Mouse (Mus musculus) heart, embryonic 14.5 days (tissue): ENCODE data around the gene Inpp4b. TPM values are rescaled to one million over a fixed set of nuclear protein-coding genes. Genes with fewer than 3 reads are reported as not detected.

Experiments used
- ATAC-seq: fragments of 200-750 bp; cut with Nextera tagmentation; 2 replicates; pipeline ENCODE4 v1.8.0; 2017; ENCODE audit warnings: low read depth, moderate TSS enrichment; ENCODE audit not compliant: insufficient number of reproducible peaks, insufficient read depth, low FRiP score
- H3K27ac ChIP-seq, 2 experiments: fragments of 200-500 bp in 1 of 2; fragments of 300-500 bp in 1 of 2; sonication (generic) in 1 of 2; replicated peaks in 1 of 2; 2 replicates each; pipeline ENCODE4 v1.5.1; 2012 to 2014; ENCODE audit warnings: low read depth in 2 of 2, low read length in 2 of 2, control low read depth in 1 of 2, mild to moderate bottlenecking in 1 of 2, mixed read lengths in 1 of 2; ENCODE audit not compliant: control insufficient read depth in 1 of 2, insufficient read depth in 1 of 2
- H3K27me3 ChIP-seq: fragments of 300-500 bp; sonication (generic); 2 replicates; pipeline ENCODE4 v1.6.1; 2014; ENCODE audit warnings: mild to moderate bottlenecking, low read length, control low read depth; ENCODE audit not compliant: control insufficient read depth, insufficient read depth
- H3K36me3 ChIP-seq: fragments of 300-500 bp; sonication (generic); 2 replicates; pipeline ENCODE4 v1.6.1; 2014; ENCODE audit warnings: mild to moderate bottlenecking, control low read depth, low read length, mixed read lengths; ENCODE audit not compliant: control insufficient read depth, insufficient read depth
- H3K4me1 ChIP-seq, 2 experiments: fragments of 200-500 bp in 1 of 2; fragments of 300-500 bp in 1 of 2; sonication (generic) in 1 of 2; 2 replicates each; pipeline ENCODE4 v1.6.1; 2012 to 2014; ENCODE audit warnings: low read length in 2 of 2, control low read depth in 1 of 2, mixed read lengths in 1 of 2; ENCODE audit not compliant: control insufficient read depth in 2 of 2, insufficient read depth in 2 of 2
- H3K4me2 ChIP-seq: fragments of 300-500 bp; sonication (generic); 2 replicates; pipeline ENCODE4 v1.6.1; 2014; ENCODE audit warnings: mild to moderate bottlenecking, low read length
- H3K4me3 ChIP-seq, 2 experiments: fragments of 200-500 bp in 1 of 2; fragments of 300-500 bp in 1 of 2; sonication (generic) in 1 of 2; 2 replicates each; pipeline ENCODE4 v1.5.1; 2012 to 2014; ENCODE audit warnings: low read length in 2 of 2, mild to moderate bottlenecking in 2 of 2, control low read depth in 1 of 2, low read depth in 1 of 2, moderate library complexity in 1 of 2; ENCODE audit not compliant: control insufficient read depth in 1 of 2, insufficient read depth in 1 of 2
- H3K9ac ChIP-seq: fragments of 300-500 bp; sonication (generic); 2 replicates; pipeline ENCODE4 v1.6.1; 2014; ENCODE audit warnings: mild to moderate bottlenecking, low read length
- H3K9me3 ChIP-seq: fragments of 300-500 bp; sonication (generic); 2 replicates; pipeline ENCODE4 v1.6.1; 2016; ENCODE audit warnings: low read length, control low read depth; ENCODE audit not compliant: control insufficient read depth
- WGBS: fragments of 180-500 bp; shearing (Covaris S2); extraction: QIAGEN DNeasy Blood & Tissue Kit; methylation state at CpG from one replicate; pipeline ENCODE4 v1.1.7; 2014; 5-methylcytosine and 5-hydroxymethylcytosine counted together
- polyA plus RNA-seq: library from polyadenylated mRNA; unstranded; fragments of >200 nt; fragmentation: Nextera tagmentation; extraction: Ambion mirVana; gene quantifications from 2 replicates; pipeline ENCODE4 v1.2.1, GENCODE M21; 2014

Gene Inpp4b
- polyA plus RNA-seq, 1 experiment from 2014 or later, result 15.7 TPM

DNA sequence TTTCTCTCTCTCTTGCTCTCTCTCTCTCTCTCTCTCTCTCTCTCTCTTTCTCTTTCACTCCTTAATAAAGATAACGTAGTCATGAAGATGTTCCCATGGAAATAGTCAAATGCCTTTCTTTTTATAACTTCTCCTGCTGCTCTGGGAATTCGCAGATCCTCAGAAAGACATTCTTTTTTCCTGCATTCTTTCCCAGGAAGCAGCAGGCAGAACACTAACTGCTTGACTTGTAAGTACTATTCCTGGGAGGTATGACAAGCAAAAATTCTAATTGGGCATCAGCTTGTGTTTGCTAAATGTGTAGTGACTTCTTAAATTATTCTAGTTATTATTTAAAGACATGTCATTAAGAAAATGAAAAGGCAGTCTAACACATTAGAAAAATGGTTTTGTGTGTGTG lies 482.6 kb downstream of the Inpp4b start:
- ATAC-seq, result no peak
- no peak overlapping the region for H3K9ac ChIP-seq
- no peaks in the 10 kb centered on the region for H3K27me3 ChIP-seq
- H3K27ac ChIP-seq, result no peak overlapping the region
- no peak overlapping the region for H3K4me3 ChIP-seq
- WGBS, result 13% methylated on average over 2 of the region's 2 CpGs
- H3K4me1 ChIP-seq, result no peaks in the 10 kb centered on the region
- no peaks in the 10 kb centered on the region for H3K9me3 ChIP-seq
- H3K36me3 ChIP-seq, result no peaks in the 10 kb centered on the region
- H3K4me2 ChIP-seq, result no peak overlapping the region

DNA sequence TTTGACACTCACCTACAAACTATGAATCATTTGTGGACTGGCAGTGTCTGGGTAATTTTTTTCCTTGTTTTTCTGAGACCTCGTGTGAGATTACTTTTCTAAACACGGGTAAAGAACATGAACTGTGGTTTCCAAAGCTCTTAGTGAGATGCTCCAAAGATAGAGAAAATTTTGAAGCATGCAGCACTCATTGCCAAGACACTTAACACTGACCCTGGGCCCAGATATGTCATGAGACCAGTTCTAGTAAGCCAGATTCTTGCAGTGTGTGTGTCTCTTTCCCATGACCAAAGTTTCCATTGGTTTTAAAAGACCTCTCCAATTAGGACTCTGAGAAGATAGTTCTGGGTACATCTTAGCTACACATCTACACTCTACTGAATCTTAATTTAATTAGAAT lies 484.1 kb downstream of the Inpp4b start:
- no peaks in the 10 kb centered on the region for H3K4me1 ChIP-seq
- ATAC-seq, result no peak
- no peaks in the 10 kb centered on the region for H3K9me3 ChIP-seq
- H3K27ac ChIP-seq, result no peak overlapping the region
- H3K36me3 ChIP-seq, result no peaks in the 10 kb centered on the region
- no peak overlapping the region for H3K9ac ChIP-seq
- no peak overlapping the region for H3K4me3 ChIP-seq
- WGBS, result 62% methylated on average over 2 of the region's 2 CpGs
- H3K27me3 ChIP-seq, result no peaks in the 10 kb centered on the region
- H3K4me2 ChIP-seq, result no peak overlapping the region

DNA sequence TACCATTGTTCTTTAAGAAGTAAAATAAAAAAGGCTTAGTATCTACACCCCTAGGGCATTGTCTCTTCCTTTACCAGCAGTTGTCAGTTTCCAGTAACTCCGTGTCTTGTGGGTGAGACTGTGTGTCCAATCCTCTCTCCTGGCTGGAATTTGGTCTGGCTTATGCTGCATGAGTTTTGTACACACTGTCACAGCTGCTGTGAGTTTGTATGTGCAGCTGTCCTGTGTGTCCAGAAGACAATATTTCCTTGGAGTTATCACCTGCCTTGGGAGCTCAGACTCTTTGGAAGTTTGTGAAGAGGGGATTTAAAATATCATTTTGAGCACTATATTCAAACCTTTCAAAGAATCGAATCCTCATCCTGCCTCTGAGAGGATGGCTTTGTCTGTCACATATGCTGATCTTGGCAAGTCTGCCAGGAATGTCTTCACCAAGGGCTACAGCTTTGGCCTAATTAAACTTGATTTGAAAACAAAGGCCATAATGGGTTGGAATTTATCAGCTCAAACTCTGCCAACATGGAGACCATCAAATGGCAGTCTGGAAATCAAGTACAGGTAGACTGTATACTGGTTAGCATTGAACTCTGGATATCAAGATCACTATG lies 485.1 kb downstream of the Inpp4b start:
- 71% methylated on average over 2 of the region's 2 CpGs for WGBS
- H3K4me3 ChIP-seq, result no peak overlapping the region
- no peak overlapping the region for H3K4me2 ChIP-seq
- H3K9me3 ChIP-seq, result no peaks in the 10 kb centered on the region
- H3K27me3 ChIP-seq, result no peaks in the 10 kb centered on the region
- H3K27ac ChIP-seq, result no peak overlapping the region
- no peak overlapping the region for H3K9ac ChIP-seq
- ATAC-seq, result no peak
- H3K4me1 ChIP-seq, result no peaks in the 10 kb centered on the region
- no peaks in the 10 kb centered on the region for H3K36me3 ChIP-seq

DNA sequence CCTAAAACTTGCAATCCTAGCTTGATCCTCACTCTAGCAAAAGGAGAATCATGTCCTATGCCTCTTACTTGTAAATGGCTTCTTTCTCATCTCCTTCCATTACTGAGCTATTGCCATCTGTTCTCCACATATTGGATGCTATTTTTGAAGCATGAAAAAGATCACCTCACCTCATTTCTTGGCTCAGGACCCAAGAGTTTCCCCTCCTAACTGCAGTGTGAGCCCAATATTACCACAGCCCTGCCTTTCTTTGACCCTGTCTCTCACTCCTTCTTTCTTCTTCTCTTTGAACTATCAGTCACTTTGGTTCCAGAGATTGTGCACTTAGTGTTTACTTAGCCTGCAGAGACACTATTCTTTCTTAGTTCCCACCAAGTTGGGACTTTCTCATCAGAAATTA lies 489.1 kb downstream of the Inpp4b start:
- H3K27ac ChIP-seq, result no peak overlapping the region
- H3K9ac ChIP-seq, result no peak overlapping the region
- no peak for ATAC-seq
- H3K27me3 ChIP-seq, result no peaks in the 10 kb centered on the region
- no peak overlapping the region for H3K4me2 ChIP-seq
- H3K9me3 ChIP-seq, result no peaks in the 10 kb centered on the region
- no peaks in the 10 kb centered on the region for H3K36me3 ChIP-seq
- no peaks in the 10 kb centered on the region for H3K4me1 ChIP-seq
- H3K4me3 ChIP-seq, result no peak overlapping the region

DNA sequence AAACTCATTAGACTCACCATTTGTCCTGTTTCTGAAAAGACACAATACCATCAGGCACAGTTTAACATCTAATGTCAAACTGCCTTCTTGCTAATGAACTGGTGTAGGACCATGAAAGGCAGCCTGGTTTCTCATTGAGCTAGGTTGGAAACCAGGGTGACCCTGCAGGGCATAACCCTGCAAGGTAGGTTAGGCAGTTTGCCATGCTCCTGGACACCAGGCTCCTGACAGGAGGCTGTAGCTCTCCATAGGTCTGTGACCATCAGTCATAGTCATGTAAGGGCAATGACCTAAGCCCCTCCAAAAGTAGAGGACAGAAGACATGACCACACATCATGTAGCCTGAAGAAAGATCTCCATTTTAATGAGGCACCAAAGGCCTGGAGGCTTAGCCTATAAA lies 491.5 kb downstream of the Inpp4b start:
- Histone ChIP-seq H3K9me3 (no peaks in the 10 kb centered on the region), H3K4me1 (no peaks in the 10 kb centered on the region), H3K4me3 (no peak overlapping the region), H3K9ac (no peak overlapping the region), H3K4me2 (no peak overlapping the region), H3K27ac (no peak overlapping the region), H3K36me3 (no peaks in the 10 kb centered on the region), H3K27me3 (no peaks in the 10 kb centered on the region)
- ATAC-seq, result no peak

DNA sequence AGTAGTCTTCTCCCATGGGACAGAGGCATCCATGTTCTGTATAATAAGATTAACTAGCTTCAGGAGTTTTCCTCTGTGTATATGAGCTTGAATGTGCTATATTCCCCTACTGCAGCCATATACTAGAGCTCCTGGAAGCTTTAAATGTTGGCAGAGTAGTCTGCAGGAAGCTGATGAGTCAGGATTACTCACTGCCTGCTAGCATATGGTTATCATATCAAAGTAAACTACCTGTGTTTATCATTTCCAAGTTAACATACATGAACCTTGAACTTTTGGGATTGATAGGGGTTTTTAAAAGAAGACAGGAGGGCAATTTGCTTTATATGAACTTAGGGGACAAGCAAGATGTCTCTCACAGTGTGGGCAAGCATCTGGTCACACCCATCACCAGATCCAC lies 498.2 kb downstream of the Inpp4b start:
- no peak overlapping the region for H3K27ac ChIP-seq
- H3K4me1 ChIP-seq, result no peaks in the 10 kb centered on the region
- no peaks in the 10 kb centered on the region for H3K9me3 ChIP-seq
- H3K27me3 ChIP-seq, result no peaks in the 10 kb centered on the region
- H3K4me2 ChIP-seq, result no peak overlapping the region
- no peaks in the 10 kb centered on the region for H3K36me3 ChIP-seq
- no peak for ATAC-seq
- no peak overlapping the region for H3K4me3 ChIP-seq
- no peak overlapping the region for H3K9ac ChIP-seq

DNA sequence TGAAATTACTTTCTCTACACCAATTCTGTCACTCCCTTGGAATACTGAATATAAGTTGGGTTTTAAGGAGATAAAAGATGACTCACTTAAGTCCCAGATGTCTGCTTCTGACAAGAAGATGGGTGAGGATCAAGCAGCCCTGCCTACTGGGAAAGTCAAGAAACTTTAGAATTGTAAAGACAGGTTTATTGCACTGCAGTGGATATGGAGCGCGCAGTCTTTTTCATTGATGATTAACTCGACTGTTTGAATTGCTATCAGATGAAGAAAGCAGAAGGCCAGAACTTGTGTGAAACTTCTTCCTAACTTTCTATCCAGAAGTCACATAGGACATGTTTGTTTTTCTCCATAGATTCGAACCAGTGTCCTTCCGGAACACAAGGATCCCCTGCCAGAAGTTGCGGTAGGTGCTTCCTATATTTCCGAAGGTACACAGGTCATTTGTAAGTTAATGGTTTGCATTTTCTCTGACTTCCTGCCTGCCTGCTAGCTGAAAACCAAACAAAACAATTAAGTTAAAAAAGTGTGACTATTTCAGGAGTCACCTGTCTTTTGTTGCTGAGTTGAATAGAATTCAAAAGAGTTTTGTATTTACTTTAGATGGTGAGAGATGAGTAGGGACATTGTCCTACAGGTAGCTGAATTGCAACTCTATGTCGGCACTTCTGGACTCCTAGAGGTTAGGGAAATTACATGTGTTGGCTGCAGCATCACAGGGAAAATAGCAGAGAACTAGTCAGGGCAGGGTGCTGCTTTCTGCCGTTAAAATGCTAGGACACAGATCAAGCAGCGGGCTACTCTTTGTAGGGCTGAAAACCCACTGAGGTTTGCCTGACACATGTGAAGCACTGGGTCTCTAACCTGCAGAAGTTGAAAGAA lies 502.0 kb downstream of the Inpp4b start:
- ATAC-seq, result no peak
- WGBS, result 81% methylated on average over 10 of the region's 10 CpGs
- Histone ChIP-seq H3K9me3 (no peaks in the 10 kb centered on the region), H3K4me2 (no peak overlapping the region), H3K27ac (no peak overlapping the region), H3K27me3 (no peaks in the 10 kb centered on the region), H3K9ac (no peak overlapping the region), H3K4me3 (no peak overlapping the region), H3K4me1 (no peaks in the 10 kb centered on the region), H3K36me3 (no peaks in the 10 kb centered on the region)

DNA sequence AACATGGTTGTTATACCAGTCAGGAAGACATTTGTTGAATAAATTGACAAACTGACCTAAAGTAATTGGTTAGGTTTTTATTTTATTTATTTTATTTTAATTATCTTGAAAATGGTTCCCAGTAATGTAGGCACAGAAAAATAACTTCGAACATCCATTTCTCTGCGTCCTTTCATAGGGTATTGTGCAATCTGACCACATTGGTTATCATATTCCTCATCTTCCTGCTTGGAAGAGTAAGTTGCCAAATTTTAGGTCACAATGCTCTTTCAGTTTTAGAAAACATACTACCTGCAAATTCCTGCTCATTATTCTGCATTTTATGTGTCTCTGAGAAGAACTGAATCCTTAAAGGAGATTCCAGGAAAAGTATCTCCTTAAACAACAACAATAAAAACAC lies 505.6 kb downstream of the Inpp4b start:
- Histone ChIP-seq H3K9ac (no peak overlapping the region), H3K27me3 (no peaks in the 10 kb centered on the region), H3K9me3 (0 out of 2 replicates have a peak, but pooled peaks cover 3% of the 10 kb centered on the region), H3K4me2 (no peak overlapping the region), H3K27ac (no peak overlapping the region), H3K36me3 (no peaks in the 10 kb centered on the region), H3K4me3 (no peak overlapping the region), H3K4me1 (no peaks in the 10 kb centered on the region; a peak in 1 of 4 replicates)
- WGBS, result 76% methylated on average over 2 of the region's 2 CpGs
- ATAC-seq, result no peak
